Mouse (Mus musculus) embryonic facial prominence, embryonic 14.5 days (tissue): ENCODE results near the gene DXBay18. TPM values are rescaled to one million over a fixed set of nuclear protein-coding genes. Genes with fewer than 3 reads are reported as not detected.

Experiments used
- polyA plus RNA-seq: library from polyadenylated mRNA; unstranded; fragments of >200 nt; fragmentation: Nextera tagmentation; extraction: Ambion mirVana; gene quantifications from 2 replicates; pipeline ENCODE4 v1.2.1, GENCODE M21; 2014

DXBay18 gene
- polyA plus RNA-seq, 1 experiment from 2014 or later: not detected

Other genes with a start within 250 kb of the DXBay18 start
- 79.4 and 84.7 TPM in 2 replicates for gene Cetn2, start 231.0 kb downstream of the DXBay18 start, polyA plus RNA-seq
- 22.5 and 24.8 TPM in 2 replicates for gene Nsdhl, start 230.9 kb downstream of the DXBay18 start, polyA plus RNA-seq
- gene Zfp185, start 162.1 kb downstream of the DXBay18 start, polyA plus RNA-seq: 25.7 and 28.2 TPM in 2 replicates
- gene Pnma5, start 112.3 kb downstream of the DXBay18 start, polyA plus RNA-seq: 0.26 and 0.34 TPM in 2 replicates
- 0.11 and 0.12 TPM in 2 replicates for gene Pnma3, start 84.7 kb downstream of the DXBay18 start, polyA plus RNA-seq
- 0.20 and 0.74 TPM in 2 replicates for gene Xlr4a, start 67.0 kb downstream of the DXBay18 start, polyA plus RNA-seq
- gene Xlr3a, start 52.4 kb downstream of the DXBay18 start, polyA plus RNA-seq: 2.0 and 3.6 TPM in 2 replicates
- gene Gm14685, start 32.4 kb downstream of the DXBay18 start, polyA plus RNA-seq: 0.20 and 0.21 TPM in 2 replicates
- 0.24 TPM in 1 of 2 replicates, not detected in the other for gene Xlr5b, start 654 bp downstream of the DXBay18 start, polyA plus RNA-seq
- not detected in 2 replicates for gene Spin2d, start 27.5 kb upstream of the DXBay18 start, polyA plus RNA-seq
- gene Xlr3b, start 42.8 kb upstream of the DXBay18 start, polyA plus RNA-seq: 8.8 and 23.2 TPM in 2 replicates
- gene Xlr4b, start 64.9 kb upstream of the DXBay18 start, polyA plus RNA-seq: 0.83 and 2.2 TPM in 2 replicates
- 10.6 and 11.1 TPM in 2 replicates for gene F8a, start 78.8 kb upstream of the DXBay18 start, polyA plus RNA-seq
- gene Xlr4c, start 93.7 kb upstream of the DXBay18 start, polyA plus RNA-seq: 0.13 and 0.24 TPM in 2 replicates
- gene Xlr3c, start 115.9 kb upstream of the DXBay18 start, polyA plus RNA-seq: 0.21 and 0.46 TPM in 2 replicates
- gene Xlr5a, start 143.5 kb upstream of the DXBay18 start, polyA plus RNA-seq: 0.11 TPM in 1 of 2 replicates, not detected in the other
- gene Xlr5c, start 143.5 kb upstream of the DXBay18 start, polyA plus RNA-seq: not detected in 2 replicates
- not detected in 2 replicates for gene Gm45015, start 187.4 kb upstream of the DXBay18 start, polyA plus RNA-seq
- 27.1 and 28.1 TPM in 2 replicates for gene Zfp275, start 193.2 kb upstream of the DXBay18 start, polyA plus RNA-seq
- not detected in 2 replicates for gene Gm18336, start 249.3 kb upstream of the DXBay18 start, polyA plus RNA-seq